Mouse (Mus musculus) hindlimb bud, embryonic 11.5 days (tissue): ENCODE data around the gene Il12rb1.

ENCODE experiments used
- DNase-seq: peaks from one replicate; pipeline ENCODE4 v3.0.0-alpha.2; 2012; ENCODE audit warnings: low read depth, low spot score; ENCODE audit errors: extremely low spot score

Il12rb1 gene

GRCm38 (mm10) chr8:70869601-70870041 lies 61.4 kb downstream of the Il12rb1 start:
- DNase-seq: no peak
